In the genomic region with DNA sequence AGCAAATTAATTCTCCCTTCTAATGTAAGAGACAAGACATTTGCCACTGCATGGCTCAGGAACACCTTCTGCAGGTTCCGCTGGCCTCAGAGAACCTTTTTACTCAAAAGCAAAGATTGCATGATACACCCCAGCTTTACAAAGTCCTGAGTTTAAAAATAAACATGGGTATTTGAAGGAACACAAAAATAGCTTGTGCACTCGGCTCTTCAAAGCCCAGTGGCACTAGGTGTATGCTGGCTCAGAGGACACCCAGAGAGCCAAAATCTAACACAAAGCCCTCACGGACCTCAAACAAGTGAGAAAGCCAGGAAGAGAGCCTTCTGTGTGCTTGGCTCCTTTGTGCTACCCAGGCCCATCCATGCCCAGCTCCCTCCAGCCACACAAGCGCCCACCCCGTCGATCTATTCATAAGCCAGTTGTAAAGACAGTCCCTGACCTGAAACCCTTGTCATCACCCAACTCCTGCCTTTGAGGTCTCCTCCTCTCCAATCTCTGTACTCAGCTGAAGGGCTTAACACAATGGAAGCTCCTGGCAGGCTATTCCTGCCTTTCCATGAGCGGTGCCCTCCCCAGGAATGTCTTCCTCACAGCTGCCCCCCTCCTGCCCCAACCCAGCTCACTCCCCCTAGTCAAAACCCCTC, we compare ENCODE assay signal across 19 mouse cellular contexts. TPM values are rescaled to one million over a fixed set of nuclear protein-coding genes. Genes with fewer than 3 reads are reported as not detected.
DNase-seq lines count a peak whose midpoint lies in the region; ATAC-seq and TF ChIP-seq lines count a peak whose summit lies in the region.
"Had no signal": no experiment of that assay in that cellular context is flagged by ENCODE, and none has a peak within 500 bp of the region (broad histone marks: within the 10 kb centered on the region; RNA-seq: fewer than 3 reads in every experiment).

No protein-coding gene starts in this region.

- no peaks in the 10 kb centered on the region for H3K27me3 ChIP-seq in midbrain, embryonic 10.5 days (ENCODE audit: low read depth, poor library complexity, severe bottlenecking)
- H3K27me3 ChIP-seq in midbrain, postnatal 0 days (ENCODE audit: insufficient read depth, low read length), result no peaks in the 10 kb centered on the region
- H3K27me3 ChIP-seq in heart, embryonic 10.5 days (ENCODE audit: insufficient read depth, poor library complexity, severe bottlenecking), result no peaks in the 10 kb centered on the region
- no peaks in the 10 kb centered on the region for H3K27me3 ChIP-seq in heart, postnatal 0 days (ENCODE audit: control insufficient read depth, insufficient read depth, low read length)
- H3K27me3 ChIP-seq: embryonic facial prominence, embryonic 12.5 days; neural tube, embryonic 13.5 days had no signal

- H3K27ac ChIP-seq in gastrocnemius, adult 2 months, result peak overlapping the region; percentile 75
- H3K27ac ChIP-seq in midbrain, embryonic 10.5 days (replicated peaks), result peak overlapping the region; percentile 65
- H3K27ac ChIP-seq in midbrain, postnatal 0 days (ENCODE audit: low read depth, low read length), result no peak overlapping the region
- peak overlapping the region; percentile 67 for H3K27ac ChIP-seq in heart, embryonic 10.5 days
- peak overlapping the region; percentile 95 for H3K27ac ChIP-seq in heart, postnatal 0 days (ENCODE audit: low read depth)
- H3K27ac ChIP-seq: embryonic facial prominence, embryonic 12.5 days; neural tube, embryonic 13.5 days had no signal

- TF ChIP-seq EP300 in heart, postnatal 0 days (IDR thresholded peaks at IDR 0.05; ENCODE audit: low read depth), result no peak

- ATAC-seq in midbrain, postnatal 0 days (ENCODE audit: low FRiP score), result no peak
- ATAC-seq in heart, postnatal 0 days (ENCODE audit: insufficient read depth, low read depth), result peak; percentile 79
- ATAC-seq: forebrain, postnatal 0 days; hindbrain, embryonic 16.5 days had no signal

- TF ChIP-seq CTCF in gastrocnemius, adult 2 months (IDR thresholded peaks at IDR 0.05), result no peak
- no peak for TF ChIP-seq CTCF in midbrain, postnatal 0 days (IDR thresholded peaks at IDR 0.05)
- TF ChIP-seq CTCF in heart, postnatal 0 days (IDR thresholded peaks at IDR 0.05; ENCODE audit: low read depth), result no peak

- WGBS in midbrain, embryonic 10.5 days, result 73% methylated on average over 7 of the region's 7 CpGs
- WGBS in midbrain, postnatal 0 days, result 60% methylated on average over 7 of the region's 7 CpGs
- WGBS in heart, embryonic 10.5 days, result 39% methylated on average over 7 of the region's 7 CpGs
- WGBS in heart, postnatal 0 days, result 30% methylated on average over 7 of the region's 7 CpGs

- intact Hi-C loops in gastrocnemius, adult 2 months (cut with DNase I), result no loop called here
- intact Hi-C loops in left cerebral cortex, postnatal 25 days (cut with DNase I), result no loop called here

- peak overlapping the region; percentile 38 for H3K4me3 ChIP-seq in gastrocnemius, adult 2 months
- H3K4me3 ChIP-seq in midbrain, embryonic 10.5 days, result no peak overlapping the region
- no peak overlapping the region for H3K4me3 ChIP-seq in midbrain, postnatal 0 days (ENCODE audit: low read depth, low read length)
- peak overlapping the region; percentile 24 for H3K4me3 ChIP-seq in heart, embryonic 10.5 days
- H3K4me3 ChIP-seq in heart, postnatal 0 days (ENCODE audit: low read depth, low read length), result no peak overlapping the region
- H3K4me3 ChIP-seq: embryonic facial prominence, embryonic 12.5 days; erythroblast, embryonic 14.5 days; neural tube, embryonic 13.5 days had no signal

- no peaks in the 10 kb centered on the region for H3K9me3 ChIP-seq in midbrain, embryonic 10.5 days (replicated peaks)
- H3K9me3 ChIP-seq in midbrain, postnatal 0 days (ENCODE audit: low read length), result no peaks in the 10 kb centered on the region
- no peaks in the 10 kb centered on the region for H3K9me3 ChIP-seq in heart, embryonic 10.5 days
- no peaks in the 10 kb centered on the region for H3K9me3 ChIP-seq in heart, postnatal 0 days (replicated peaks; ENCODE audit: control insufficient read depth, low read length)
- H3K9me3 ChIP-seq: embryonic facial prominence, embryonic 12.5 days; neural tube, embryonic 13.5 days had no signal

- H3K4me2 ChIP-seq in midbrain, postnatal 0 days (ENCODE audit: low read depth, low read length, poor library complexity, severe bottlenecking), result no peak overlapping the region
- peak overlapping the region; percentile 40 for H3K4me2 ChIP-seq in heart, postnatal 0 days (ENCODE audit: low read depth, low read length)
- H3K4me2 ChIP-seq: embryonic facial prominence, embryonic 12.5 days; neural tube, embryonic 13.5 days had no signal

- DNase-seq in gastrocnemius, adult 2 months, result no peak
- no peak for DNase-seq in gastrocnemius, adult 8-10 months (ENCODE audit: low spot score in 2 of 2)
- no peak for DNase-seq in midbrain, embryonic 10.5 days (ENCODE audit: low spot score)
- no peak for DNase-seq in midbrain, postnatal 0 days (ENCODE audit: low spot score)
- no peak for DNase-seq in heart, embryonic 10.5 days (ENCODE audit: low spot score)
- peak; percentile 78 for DNase-seq in heart, postnatal 0 days (ENCODE audit: low spot score)
- no peak for DNase-seq in MN1 (ENCODE audit: low spot score)
- no peak for DNase-seq in left cerebral cortex, postnatal 25 days (ENCODE audit: low spot score in 2 of 2)
- DNase-seq: B cell, adult 2 months; cerebellum, adult 9-10 months; forebrain, postnatal 0 days; gastrocnemius, postnatal 10 days; kidney, adult 11 months; lung, postnatal 10 days; thymus, postnatal 36 days had no signal

- H3K9ac ChIP-seq in midbrain, postnatal 0 days (replicated peaks; ENCODE audit: low read length, poor library complexity, severe bottlenecking), result no peak overlapping the region
- H3K9ac ChIP-seq in heart, postnatal 0 days (replicated peaks; ENCODE audit: low read depth, low read length), result peak overlapping the region; percentile 38; the same call in 1 of the 2 replicates
- H3K9ac ChIP-seq: embryonic facial prominence, embryonic 12.5 days; forebrain, postnatal 0 days; neural tube, embryonic 13.5 days had no signal

- peaks cover 17% of the 10 kb centered on the region for H3K4me1 ChIP-seq in midbrain, embryonic 10.5 days
- no peaks in the 10 kb centered on the region for H3K4me1 ChIP-seq in midbrain, postnatal 0 days (ENCODE audit: insufficient read depth, low read length)
- H3K4me1 ChIP-seq in heart, embryonic 10.5 days, result peaks cover 65% of the 10 kb centered on the region
- peaks cover 47% of the 10 kb centered on the region for H3K4me1 ChIP-seq in heart, postnatal 0 days (ENCODE audit: control insufficient read depth, insufficient read depth)
- H3K4me1 ChIP-seq: embryonic facial prominence, embryonic 12.5 days; neural tube, embryonic 13.5 days had no signal

- H3K36me3 ChIP-seq in midbrain, embryonic 10.5 days, result no peaks in the 10 kb centered on the region
- no peaks in the 10 kb centered on the region for H3K36me3 ChIP-seq in midbrain, postnatal 0 days (ENCODE audit: insufficient read depth, low read length)
- no peaks in the 10 kb centered on the region for H3K36me3 ChIP-seq in heart, embryonic 10.5 days
- H3K36me3 ChIP-seq in heart, postnatal 0 days (replicated peaks; ENCODE audit: control insufficient read depth, insufficient read depth, low read length), result no peaks in the 10 kb centered on the region
- H3K36me3 ChIP-seq: embryonic facial prominence, embryonic 12.5 days; neural tube, embryonic 13.5 days had no signal

RNA-seq across cellular contexts. Expression of a gene that starts 23.4 kb away (rescaled TPM):
- total RNA-seq in gastrocnemius, adult 2 months (2021), result 100 to 1,000 TPM in 1 of 2 experiments, 10 to 100 TPM in 1; 39.9 to 102 TPM
- total RNA-seq in gastrocnemius, adult 8-10 months (2022), result 10 to 100 TPM; 40.0 to 53.1 (median 44.0) TPM
- polyA plus RNA-seq in midbrain, embryonic 10.5 days (2016; fragmentation: Nextera tagmentation; extraction: Ambion mirVana), result 11.9 and 12.9 TPM in 2 replicates
- total RNA-seq in midbrain, postnatal 0 days (2014; rRNA removed), result 23.7 and 25.6 TPM in 2 replicates
- 23.5 and 29.5 TPM in 2 replicates for polyA plus RNA-seq in midbrain, postnatal 0 days (2015; fragmentation: Nextera tagmentation; extraction: Ambion mirVana)
- 119 and 154 TPM in 2 replicates for polyA plus RNA-seq in heart, embryonic 10.5 days (2016; fragmentation: Nextera tagmentation; extraction: Ambion mirVana)
- total RNA-seq in heart, postnatal 0 days (2014; rRNA removed; ENCODE audit: low replicate concordance), result 19.5 and 31.8 TPM in 2 replicates
- 51.3 and 52.5 TPM in 2 replicates for polyA plus RNA-seq in heart, postnatal 0 days (2015; fragmentation: Nextera tagmentation; extraction: Ambion mirVana)
- total RNA-seq in left cerebral cortex, postnatal 25 days (2021), result 10 to 100 TPM; 67.2 to 77.5 TPM

Comparison
In these comparisons a context has a peak if more than half of its experiments do, and no peak if none do; other contexts are left out.
1. H3K4me3 ChIP-seq: peak in gastrocnemius, adult 2 months (single experiment) and heart, embryonic 10.5 days (single experiment); none in midbrain, embryonic 10.5 days (single experiment), midbrain, postnatal 0 days (single experiment) and heart, postnatal 0 days (single experiment).